Mouse (Mus musculus): Measurements from ENCODE around the gene Npb. TPM values are rescaled to one million over a fixed set of nuclear protein-coding genes. Genes with fewer than 3 reads are reported as not detected.

Gene Npb
- total and polyA plus RNA-seq, 3 experiments = 0.27 to 1.7 TPM; not detected in 1

DNA sequence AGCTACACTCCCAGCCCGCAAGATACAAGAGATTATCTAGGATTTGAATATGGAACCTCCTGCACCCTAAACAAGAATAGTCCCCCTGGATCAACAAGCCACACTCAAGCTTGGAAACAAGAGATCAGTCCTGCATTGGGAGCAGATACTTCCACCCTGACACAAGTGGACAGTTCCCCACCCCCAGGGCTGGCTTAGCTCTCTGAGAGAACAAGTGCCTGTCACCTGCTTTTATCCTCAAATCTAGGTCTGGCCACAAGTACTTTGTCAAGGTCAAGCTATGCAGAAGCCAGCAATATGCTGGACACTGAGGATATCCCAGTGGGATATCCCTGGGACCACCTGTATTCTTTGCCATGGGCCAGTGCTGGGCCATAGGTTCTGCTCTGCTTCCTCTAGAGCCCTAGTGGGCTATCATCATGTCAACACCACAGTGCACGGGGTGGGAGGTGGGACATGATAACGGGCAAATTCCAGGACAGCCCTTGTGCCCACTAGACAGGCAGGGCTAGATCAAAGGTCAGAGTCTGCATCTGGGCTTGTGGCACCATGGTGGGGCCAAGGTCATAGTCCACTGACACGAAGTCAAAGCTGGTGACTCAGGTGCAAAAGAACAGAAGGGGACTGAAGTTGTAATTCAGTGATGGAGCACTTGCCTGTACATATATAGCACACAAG is 8.5 kb downstream of the Npb start:
- peak overlapping the region; percentile 90 for H3K9ac ChIP-seq (ENCODE audit: control insufficient read depth, low read depth, low read length, poor library complexity, severe bottlenecking)
- peak; percentile 32 for DNase-seq (ENCODE audit: low read depth, low spot score)
- peaks cover 0 to 10% of the 10 kb centered on the region in 2 experiments; a peak in 3 of 4 replicates for H3K4me1 ChIP-seq (ENCODE audit: control insufficient read depth in 1 of 2, insufficient read depth in 2 of 2, low read length in 2 of 2)
- peak overlapping the region; percentile 57 for H3K27ac ChIP-seq (ENCODE audit: control insufficient read depth, low read depth, low read length)
- H3K27me3 ChIP-seq (ENCODE audit: control insufficient read depth in 1 of 2, insufficient read depth in 2 of 2, low read length in 2 of 2) = no peaks in the 10 kb centered on the region
- peak overlapping the region; percentile 88 to 93 for H3K4me3 ChIP-seq (ENCODE audit: control insufficient read depth in 1 of 2, insufficient read depth in 1 of 2, low read depth in 2 of 2, low read length in 2 of 2)
- peaks cover 23% of the 10 kb centered on the region for H3K79me2 ChIP-seq (ENCODE audit: control insufficient read depth, insufficient read depth, low read length, poor library complexity)
- H3K9me3 ChIP-seq (replicated peaks; ENCODE audit: insufficient read depth, low read length) = no peaks in the 10 kb centered on the region
- TF ChIP-seq UBTF (IDR thresholded peaks at IDR 0.05; ENCODE audit: borderline replicate concordance, insufficient read depth, low read depth, low read length) = no peak
- TF ChIP-seq CHD1 (IDR thresholded peaks at IDR 0.05; ENCODE audit: low read depth, low read length) = 0 out of 2 replicates have a peak, but pooled peaks have one; percentile 19
- no peak for TF ChIP-seq CHD2 (IDR thresholded peaks at IDR 0.05; ENCODE audit: low read length)
- peaks cover 4 to 8% of the 10 kb centered on the region in 2 experiments for H3K36me3 ChIP-seq (ENCODE audit: control insufficient read depth in 1 of 2, insufficient read depth in 2 of 2, low read length in 2 of 2)

GRCm38 (mm10) chr11:120617519-120618112 is 9.3 kb downstream of the Npb start, which contains the start of gene Pcyt2:
Gene Pcyt2 (minus strand): TSS chr11:120617936.
- H3K9ac ChIP-seq (ENCODE audit: control insufficient read depth, low read depth, low read length, poor library complexity, severe bottlenecking) = peak within 1 kb of the TSS; percentile 90
- H3K4me3 ChIP-seq (ENCODE audit: control insufficient read depth in 1 of 2, insufficient read depth in 1 of 2, low read depth in 2 of 2, low read length in 2 of 2) = peak within 1 kb of the TSS; percentile 88 to 93
- H3K36me3 ChIP-seq (ENCODE audit: control insufficient read depth in 1 of 2, insufficient read depth in 2 of 2, low read length in 2 of 2) = peaks cover 4 to 8% of the 10 kb centered on the region in 2 experiments
- DNase-seq (ENCODE audit: low read depth, low spot score) = peak; percentile 97
- H3K79me2 ChIP-seq (ENCODE audit: control insufficient read depth, insufficient read depth, low read length, poor library complexity) = peaks cover 23% of the 10 kb centered on the region
- peak within 1 kb of the TSS; percentile 57 for H3K27ac ChIP-seq (ENCODE audit: control insufficient read depth, low read depth, low read length)
- H3K4me1 ChIP-seq (ENCODE audit: control insufficient read depth in 1 of 2, insufficient read depth in 2 of 2, low read length in 2 of 2) = peaks cover 0 to 10% of the 10 kb centered on the region in 2 experiments; a peak in 3 of 4 replicates
- no peaks in the 10 kb centered on the region for H3K27me3 ChIP-seq (ENCODE audit: control insufficient read depth in 1 of 2, insufficient read depth in 2 of 2, low read length in 2 of 2)
- no peaks in the 10 kb centered on the region for H3K9me3 ChIP-seq (replicated peaks; ENCODE audit: insufficient read depth, low read length)
- TF ChIP-seq SIN3A (IDR thresholded peaks at IDR 0.05; ENCODE audit: low read length) (peak; percentile 86), CTCF (IDR thresholded peaks at IDR 0.05 in 2 of 3, conservative IDR thresholded peaks at IDR 0.05 in 1 of 3; ENCODE audit: control insufficient read depth in 1 of 3, insufficient read depth in 1 of 3, low read depth in 2 of 3, low read length in 3 of 3, poor library complexity in 1 of 3, severe bottlenecking in 1 of 3) (no peak), GABPA (IDR thresholded peaks at IDR 0.05; ENCODE audit: low read depth, low read length) (no peak), MAZ (IDR thresholded peaks at IDR 0.05; ENCODE audit: low read depth, low read length) (peak; percentile 59; the same call in 1 of the 2 replicates), MYB (IDR thresholded peaks at IDR 0.05; ENCODE audit: low read depth, low read length) (no peak), GATA1 (IDR thresholded peaks at IDR 0.05; ENCODE audit: low read depth, low read length) (0 out of 2 replicates have a peak, but pooled peaks have one; percentile 0), NRF1 (IDR thresholded peaks at IDR 0.05; ENCODE audit: insufficient read depth, low read depth, low read length, poor library complexity, severe bottlenecking) (peak; percentile 87), JUND (IDR thresholded peaks at IDR 0.05; ENCODE audit: low read depth, low read length) (no peak), RAD21 (IDR thresholded peaks at IDR 0.05; ENCODE audit: low read depth, low read length) (no peak), CHD2 (IDR thresholded peaks at IDR 0.05; ENCODE audit: low read length) (0 out of 2 replicates have a peak, but pooled peaks have one; percentile 20), ETS1 (IDR thresholded peaks at IDR 0.05; ENCODE audit: low read depth, low read length) (0 out of 2 replicates have a peak, but pooled peaks have one; percentile 11), TCF12 (IDR thresholded peaks at IDR 0.05; ENCODE audit: low read depth, low read length) (peak; percentile 65; the same call in 1 of the 2 replicates), BHLHE40 (IDR thresholded peaks at IDR 0.05; ENCODE audit: borderline replicate concordance, low read depth, low read length) (no peak), MXI1 (IDR thresholded peaks at IDR 0.05; ENCODE audit: low read depth, low read length) (peak; percentile 80), POLR2A (IDR thresholded peaks at IDR 0.05; ENCODE audit: control insufficient read depth in 1 of 2, insufficient read depth in 1 of 2, low read depth in 1 of 2, low read length in 2 of 2, poor library complexity in 1 of 2) (peak; percentile 89 to 92), POLR2AphosphoS5 (IDR thresholded peaks at IDR 0.05; ENCODE audit: borderline replicate concordance, low read depth, low read length) (peak; percentile 73; the same call in 1 of the 2 replicates), HCFC1 (IDR thresholded peaks at IDR 0.05; ENCODE audit: low read depth, low read length) (peak; percentile 76), ZMIZ1 (IDR thresholded peaks at IDR 0.05; ENCODE audit: low read depth, low read length) (peak; percentile 92), MAX (IDR thresholded peaks at IDR 0.05; ENCODE audit: low read length) (peak; percentile 87), E2F4 (IDR thresholded peaks at IDR 0.05; ENCODE audit: borderline replicate concordance, low read depth, low read length) (no peak), NELFE (IDR thresholded peaks at IDR 0.05; ENCODE audit: low read depth, low read length) (peak; percentile 91), POLR2AphosphoS2 (IDR thresholded peaks at IDR 0.05; ENCODE audit: low read length) (peak; percentile 98), MYC (IDR thresholded peaks at IDR 0.05; ENCODE audit: low read depth, low read length) (no peak; the same call in 1 of the 2 replicates), MEF2A (IDR thresholded peaks at IDR 0.05; ENCODE audit: extremely low read depth, insufficient replicate concordance, low read depth, low read length, poor library complexity, severe bottlenecking) (no peak), EP300 (IDR thresholded peaks at IDR 0.05; ENCODE audit: low read depth in 1 of 2, low read length in 2 of 2) (no peak; a peak in 1 of 4 replicates), KAT2A (conservative IDR thresholded peaks at IDR 0.05; ENCODE audit: low read depth, low read length) (no peak; the same call in 1 of the 2 replicates), USF1 (IDR thresholded peaks at IDR 0.05; ENCODE audit: low read depth, low read length) (peak; percentile 57)

Measured in MEL (cell line).